Mouse (Mus musculus) heart, adult 2 months (tissue): ENCODE data around the gene Rnf208. TPM values are rescaled to one million over a fixed set of nuclear protein-coding genes. Genes with fewer than 3 reads are reported as not detected.

Experiments
- DNase-seq, 2 experiments: peaks; one replicate each; pipeline ENCODE4 v3.0.0; 2021
- H3K27ac ChIP-seq: fragments of 200-600 bp; 2 replicates; pipeline ENCODE4 v1.8.1; 2022
- H3K27me3 ChIP-seq: fragments of 200-500 bp; 2 replicates; pipeline ENCODE4 v1.6.1; 2012; ENCODE audit warnings: mild to moderate bottlenecking, low read length, inconsistent platforms, mixed read lengths; ENCODE audit not compliant: control insufficient read depth, insufficient read depth
- H3K36me3 ChIP-seq: fragments of 200-500 bp; 2 replicates; pipeline ENCODE4 v1.6.1; 2012; ENCODE audit warnings: low read length, inconsistent platforms; ENCODE audit not compliant: control insufficient read depth, insufficient read depth
- H3K4me1 ChIP-seq: fragments of 200-500 bp; 2 replicates; pipeline ENCODE4 v1.6.1; 2011; ENCODE audit warnings: low read length; ENCODE audit not compliant: control insufficient read depth, insufficient read depth
- H3K4me3 ChIP-seq: fragments of 200-600 bp; 2 replicates; pipeline ENCODE4 v1.8.1; 2022
- H3K79me2 ChIP-seq: fragments of 200-500 bp; replicated peaks from 2 replicates; pipeline ENCODE4 v1.6.1; 2012; ENCODE audit warnings: mild to moderate bottlenecking, inconsistent platforms, low read length, moderate library complexity, mixed read lengths; ENCODE audit not compliant: control insufficient read depth, insufficient read depth
- H3K9ac ChIP-seq: fragments of 200-500 bp; 2 replicates; pipeline ENCODE4 v1.6.1; 2012; ENCODE audit warnings: low read depth, mild to moderate bottlenecking, control low read depth, inconsistent platforms, low read length, mixed read lengths
- CTCF ChIP-seq: fragments of 200-600 bp; IDR thresholded peaks from 2 replicates; pipeline ENCODE4 v1.8.1; 2022; ENCODE audit warnings: antibody characterized with exemption, mild to moderate bottlenecking, moderate library complexity
- EP300 ChIP-seq: fragments of 200-500 bp; IDR thresholded peaks from 2 replicates; pipeline ENCODE4 v1.6.1; 2011; ENCODE audit warnings: low read depth, low read length, control low read depth; ENCODE audit not compliant: insufficient read depth
- POLR2A ChIP-seq: fragments of 200-500 bp; IDR thresholded peaks from 2 replicates; pipeline ENCODE4 v1.6.1; 2011; ENCODE audit warnings: mild to moderate bottlenecking, low read depth, low read length, control low read depth; ENCODE audit not compliant: insufficient read depth
- WGBS: fragments of 180-500 bp; shearing (Covaris S2); methylation state at CpG from one replicate; pipeline ENCODE4 v1.1.7; 2018; 5-methylcytosine and 5-hydroxymethylcytosine counted together
- intact Hi-C: fragments of 180-260 bp; cut with DNase I; formaldehyde crosslinking; loops from one replicate; pipeline ENCODE4 v1.15.1; 2025
- polyA plus RNA-seq: library from polyadenylated mRNA; depleted of rRNA; stranded (reverse); fragments of >200 nt; gene quantifications from 2 replicates; pipeline ENCODE4 v1.2.3, GENCODE M21; 2012
- total RNA-seq, 2 experiments: library from RNA; stranded (reverse); gene quantifications; 2 replicates each; pipeline ENCODE4 v1.2.3; 2021

Gene Rnf208
- total and polyA plus RNA-seq, 3 experiments = 0.47 to 2.4 (median 0.61) TPM

GRCm38 (mm10) chr2:25258887-25259286 is 16.8 kb downstream of the Rnf208 start:
- Histone ChIP-seq H3K27me3 (no peaks in the 10 kb centered on the region), H3K79me2 (no peaks in the 10 kb centered on the region), H3K4me1 (peaks cover 3% of the 10 kb centered on the region), H3K9ac (no peak overlapping the region), H3K4me3 (no peak overlapping the region), H3K36me3 (peaks cover 2% of the 10 kb centered on the region; the same call in 1 of the 2 replicates), H3K27ac (no peak overlapping the region)
- intact Hi-C loops = loop anchor here (2.0 to 10.0 kb wide), 2 partner anchors 34 to 134 kb away; no protein-coding TSS in a partner anchor
- no peak for DNase-seq
- WGBS = 53% methylated on average over 2 of the region's 2 CpGs
- peak; percentile 73 for TF ChIP-seq CTCF
- TF ChIP-seq POLR2A = no peak
- TF ChIP-seq EP300 = no peak

- peak overlapping the region; percentile 82 for H3K27ac ChIP-seq
- DNase-seq = no peak
- no peaks in the 10 kb centered on the region for H3K36me3 ChIP-seq
- WGBS = 44% methylated on average over 12 of the region's 12 CpGs
- TF ChIP-seq EP300 (no peak), POLR2A (no peak), CTCF (no peak)
- H3K27me3 ChIP-seq = no peaks in the 10 kb centered on the region
- intact Hi-C loops = no loop called here
- H3K9ac ChIP-seq = peak overlapping the region; percentile 32
- H3K4me1 ChIP-seq = peaks cover 15% of the 10 kb centered on the region
- peak overlapping the region; percentile 96 for H3K4me3 ChIP-seq
- no peaks in the 10 kb centered on the region for H3K79me2 ChIP-seq
These were observed 19.8 kb downstream of the Rnf208 start for GRCm38 (mm10) chr2:25261870-25262269.

- intact Hi-C loops = no loop called here
- WGBS = under 1% methylated on average over 39 of the region's 39 CpGs
- Histone ChIP-seq H3K27ac (peak within 1 kb of the TSS; percentile 82), H3K27me3 (no peaks in the 10 kb centered on the region), H3K79me2 (no peaks in the 10 kb centered on the region), H3K4me1 (peaks cover 20% of the 10 kb centered on the region), H3K4me3 (peak within 1 kb of the TSS; percentile 96), H3K36me3 (no peaks in the 10 kb centered on the region), H3K9ac (peak within 1 kb of the TSS; percentile 79)
- DNase-seq = peak; percentile 91 to 96
- TF ChIP-seq POLR2A (peak; percentile 57), EP300 (no peak), CTCF (peak; percentile 19)
These were observed 20.3 kb downstream of the Rnf208 start, which contains the start of gene Tprn for GRCm38 (mm10) chr2:25262291-25262767. Tprn (plus strand) TSS chr2:25262618.

- Histone ChIP-seq H3K4me1 (peaks cover 20% of the 10 kb centered on the region), H3K9ac (peak overlapping the region; percentile 79), H3K36me3 (no peaks in the 10 kb centered on the region), H3K4me3 (peak overlapping the region; percentile 96), H3K27ac (peak overlapping the region; percentile 63), H3K27me3 (no peaks in the 10 kb centered on the region), H3K79me2 (no peaks in the 10 kb centered on the region)
- peak in 1 of 2 experiments; percentile 54 for DNase-seq
- intact Hi-C loops = no loop called here
- TF ChIP-seq CTCF (0 out of 2 replicates have a peak, but pooled peaks have one; percentile 4), EP300 (no peak)
- WGBS = under 1% methylated on average over 82 of the region's 82 CpGs
These were observed 21.0 kb downstream of the Rnf208 start for GRCm38 (mm10) chr2:25262795-25263622.

- no peaks in the 10 kb centered on the region for H3K27me3 ChIP-seq
- no peaks in the 10 kb centered on the region for H3K79me2 ChIP-seq
- peak overlapping the region; percentile 79 for H3K9ac ChIP-seq
- 43% methylated on average over 12 of the region's 12 CpGs for WGBS
- TF ChIP-seq EP300 = no peak
- no peak for TF ChIP-seq POLR2A
- no peak for TF ChIP-seq CTCF
- intact Hi-C loops = no loop called here
- no peak for DNase-seq
- H3K36me3 ChIP-seq = no peaks in the 10 kb centered on the region
- H3K4me1 ChIP-seq = peaks cover 20% of the 10 kb centered on the region
- peak overlapping the region; percentile 63; the same call in 1 of the 2 replicates for H3K27ac ChIP-seq
- peak overlapping the region; percentile 96 for H3K4me3 ChIP-seq
These were observed 21.7 kb downstream of the Rnf208 start for GRCm38 (mm10) chr2:25263623-25264285.

GRCm38 (mm10) chr2:25264286-25264660 is 22.2 kb downstream of the Rnf208 start:
- intact Hi-C loops = no loop called here
- no peak for TF ChIP-seq CTCF
- no peak for TF ChIP-seq POLR2A
- no peak for TF ChIP-seq EP300
- no peak overlapping the region; the same call in 1 of the 2 replicates for H3K27ac ChIP-seq
- H3K79me2 ChIP-seq = no peaks in the 10 kb centered on the region
- H3K36me3 ChIP-seq = no peaks in the 10 kb centered on the region
- H3K27me3 ChIP-seq = no peaks in the 10 kb centered on the region
- no peak for DNase-seq
- peaks cover 20% of the 10 kb centered on the region for H3K4me1 ChIP-seq
- no peak overlapping the region for H3K4me3 ChIP-seq
- H3K9ac ChIP-seq = no peak overlapping the region
- WGBS = 80% methylated on average over 5 of the region's 5 CpGs
